Mouse (Mus musculus) thymus, adult 2 months (tissue): ENCODE measurements around the gene Gigyf2. TPM values are rescaled to one million over a fixed set of nuclear protein-coding genes. Genes with fewer than 3 reads are reported as not detected.

ENCODE experiments used
- DNase-seq: peaks from one replicate; pipeline ENCODE4 v3.0.0; 2021
- H3K27ac ChIP-seq: fragments of 200-500 bp; 2 replicates; pipeline ENCODE4 v1.5.1; 2012; ENCODE audit warnings: low read length, control low read depth; ENCODE audit not compliant: control insufficient read depth, insufficient read depth
- H3K27me3 ChIP-seq: fragments of 200-500 bp; 2 replicates; pipeline ENCODE4 v1.6.1; 2012; ENCODE audit warnings: mild to moderate bottlenecking, low read length, moderate library complexity, mixed read lengths; ENCODE audit not compliant: control insufficient read depth, insufficient read depth
- H3K36me3 ChIP-seq: fragments of 200-500 bp; 2 replicates; pipeline ENCODE4 v1.6.1; 2012; ENCODE audit warnings: mild to moderate bottlenecking, low read length, moderate library complexity; ENCODE audit not compliant: control insufficient read depth, insufficient read depth
- H3K4me1 ChIP-seq: fragments of 200-500 bp; replicated peaks from 2 replicates; pipeline ENCODE4 v1.6.1; 2012; ENCODE audit warnings: low read length; ENCODE audit not compliant: control insufficient read depth, insufficient read depth
- H3K4me3 ChIP-seq: fragments of 200-500 bp; 2 replicates; pipeline ENCODE4 v1.5.1; 2012; ENCODE audit warnings: mild to moderate bottlenecking, low read length, control low read depth, moderate library complexity; ENCODE audit not compliant: control insufficient read depth, insufficient read depth
- CTCF ChIP-seq: fragments of 200-500 bp; IDR thresholded peaks from 2 replicates; pipeline ENCODE4 v1.5.1; 2012; ENCODE audit warnings: mild to moderate bottlenecking, control low read depth, low read length, moderate library complexity, borderline replicate concordance; ENCODE audit not compliant: control insufficient read depth, poor library complexity, insufficient read depth; ENCODE audit errors: extremely low read depth
- POLR2A ChIP-seq: fragments of 200-500 bp; IDR thresholded peaks from 2 replicates; pipeline ENCODE4 v1.6.1; 2012; ENCODE audit warnings: mild to moderate bottlenecking, low read length, control low read depth, moderate library complexity; ENCODE audit not compliant: control insufficient read depth, poor library complexity, insufficient read depth; ENCODE audit errors: extremely low read depth
- WGBS: fragments of 180-500 bp; shearing (Covaris S2); methylation state at CpG from one replicate; pipeline ENCODE4 v1.1.7; 2018; 5-methylcytosine and 5-hydroxymethylcytosine counted together
- polyA plus RNA-seq: library from polyadenylated mRNA; depleted of rRNA; stranded (reverse); fragments of >200 nt; gene quantifications from 2 replicates; pipeline ENCODE4 v1.2.3, GENCODE M21; 2012; rRNA removed

Gigyf2 gene
- polyA plus RNA-seq, 1 experiment = 47.3 TPM

GRCm38 (mm10) chr1:87492285-87492684 is 165.5 kb downstream of the Gigyf2 start:
- no peak for DNase-seq
- H3K27ac ChIP-seq = no peak overlapping the region
- no peaks in the 10 kb centered on the region for H3K36me3 ChIP-seq
- no peak overlapping the region for H3K4me3 ChIP-seq
- no peak for TF ChIP-seq POLR2A
- no peak for TF ChIP-seq CTCF
- H3K4me1 ChIP-seq = no peaks in the 10 kb centered on the region
- no peaks in the 10 kb centered on the region for H3K27me3 ChIP-seq
- 88% methylated on average over 3 of the region's 3 CpGs for WGBS

GRCm38 (mm10) chr1:87493542-87493941 is 166.7 kb downstream of the Gigyf2 start:
- Histone ChIP-seq H3K27ac (no peak overlapping the region), H3K27me3 (no peaks in the 10 kb centered on the region), H3K36me3 (no peaks in the 10 kb centered on the region), H3K4me3 (no peak overlapping the region), H3K4me1 (no peaks in the 10 kb centered on the region)
- no peak for TF ChIP-seq POLR2A
- TF ChIP-seq CTCF = no peak
- no peak for DNase-seq
- 90% methylated on average over 4 of the region's 4 CpGs for WGBS

Other genes starting within 250 kb of the Gigyf2 start
- 0.53 and 0.83 TPM in 2 replicates for gene Alppl2, start 237.1 kb upstream of the Gigyf2 start, polyA plus RNA-seq
- gene Alpi, start 225.4 kb upstream of the Gigyf2 start, polyA plus RNA-seq = 0.63 and 0.88 TPM in 2 replicates
- 0.62 and 0.64 TPM in 2 replicates for gene Akp3, start 202.0 kb upstream of the Gigyf2 start, polyA plus RNA-seq
- 1.7 and 2.4 TPM in 2 replicates for gene Ecel1, start 170.5 kb upstream of the Gigyf2 start, polyA plus RNA-seq
- 0.10 and 0.23 TPM in 2 replicates for gene Prss56, start 143.7 kb upstream of the Gigyf2 start, polyA plus RNA-seq
- 0.09 TPM in 1 of 2 replicates, not detected in the other for gene Chrnd, start 136.4 kb upstream of the Gigyf2 start, polyA plus RNA-seq
- gene Chrng, start 122.3 kb upstream of the Gigyf2 start, polyA plus RNA-seq = 0.15 and 0.27 TPM in 2 replicates
- 41.9 and 45.0 TPM in 2 replicates for gene Eif4e2, start 113.1 kb upstream of the Gigyf2 start, polyA plus RNA-seq
- gene Efhd1, start 62.6 kb upstream of the Gigyf2 start, polyA plus RNA-seq = 2.5 and 2.7 TPM in 2 replicates
- not detected in 2 replicates for gene Kcnj13, start 67.7 kb downstream of the Gigyf2 start, polyA plus RNA-seq
- 0.30 and 0.52 TPM in 2 replicates for gene Snorc, start 143.3 kb downstream of the Gigyf2 start, polyA plus RNA-seq
- 4.0 and 6.9 TPM in 2 replicates for gene Neu2, start 182.9 kb downstream of the Gigyf2 start, polyA plus RNA-seq
- 0.32 and 0.33 TPM in 2 replicates for gene Ngef, start 246.9 kb downstream of the Gigyf2 start, polyA plus RNA-seq